Mouse (Mus musculus): ENCODE measurements around the gene Bud23. TPM values are rescaled to one million over a fixed set of nuclear protein-coding genes. Genes with fewer than 3 reads are reported as not detected.

The Bud23 gene
- polyA plus RNA-seq, 1 experiment from 2014 or later, result 106 TPM

DNA sequence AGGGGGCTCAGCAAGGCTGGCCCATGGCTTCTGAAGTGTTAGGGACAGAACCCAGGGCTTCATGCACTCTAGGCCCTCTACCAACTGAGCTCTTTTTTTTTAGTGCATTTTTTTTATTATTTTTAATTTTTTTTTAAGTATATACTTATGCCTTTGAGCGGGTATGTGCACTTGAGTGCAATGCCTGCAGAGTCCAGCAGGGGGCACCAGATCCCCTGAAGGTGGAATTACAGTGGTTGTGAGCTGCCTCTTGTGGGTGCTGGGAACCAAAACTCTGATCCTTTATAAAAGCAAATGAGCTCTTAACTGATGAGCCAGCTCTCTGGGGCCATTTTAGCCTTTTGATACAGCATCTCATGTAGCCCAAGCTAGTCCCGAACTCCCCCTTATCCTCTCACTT is 30.2 kb downstream of the Bud23 start:
- no peak overlapping the region for H3K4me3 ChIP-seq
- no peak overlapping the region for H3K27ac ChIP-seq
- peaks cover 3% of the 10 kb centered on the region for H3K4me1 ChIP-seq
- ATAC-seq (ENCODE audit: low FRiP score, low read depth), result no peak
- no peak overlapping the region for H3K4me2 ChIP-seq (replicated peaks)
- H3K9me3 ChIP-seq, result 0 out of 2 replicates have a peak, but pooled peaks cover 7% of the 10 kb centered on the region
- no peak overlapping the region for H3K9ac ChIP-seq
- H3K27me3 ChIP-seq (replicated peaks), result no peaks in the 10 kb centered on the region
- 0 out of 2 replicates have a peak, but pooled peaks cover 6% of the 10 kb centered on the region for H3K36me3 ChIP-seq
- 96% methylated on average over 2 of the region's 2 CpGs for WGBS

DNA sequence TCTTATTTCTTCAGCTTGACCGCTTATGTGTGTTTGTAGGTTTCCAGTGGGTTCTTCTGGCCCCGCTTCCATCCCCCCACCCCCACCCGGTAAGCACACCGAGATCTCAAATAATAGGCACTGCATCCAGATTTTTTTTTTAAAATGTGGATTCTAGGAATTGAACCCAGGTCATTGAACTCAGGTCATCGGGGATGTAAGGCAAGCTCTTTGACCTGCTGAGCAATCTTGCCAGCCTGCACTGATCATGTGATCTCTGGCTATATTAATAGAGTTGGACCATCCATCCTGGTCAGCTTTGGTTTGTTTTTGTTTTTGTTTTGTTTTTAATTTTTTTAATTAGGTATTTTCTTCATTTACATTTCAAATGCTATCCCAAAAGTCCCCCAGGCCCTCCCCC is 32.2 kb downstream of the Bud23 start:
- no peak for ATAC-seq (ENCODE audit: low FRiP score, low read depth)
- WGBS, result 94% methylated on average over 5 of the region's 5 CpGs
- H3K4me2 ChIP-seq (replicated peaks), result no peak overlapping the region
- H3K4me3 ChIP-seq, result no peak overlapping the region
- no peaks in the 10 kb centered on the region for H3K27me3 ChIP-seq (replicated peaks)
- 0 out of 2 replicates have a peak, but pooled peaks cover 7% of the 10 kb centered on the region for H3K9me3 ChIP-seq
- peaks cover 3% of the 10 kb centered on the region for H3K4me1 ChIP-seq
- no peak overlapping the region for H3K27ac ChIP-seq
- H3K9ac ChIP-seq, result no peak overlapping the region
- H3K36me3 ChIP-seq, result no peaks in the 10 kb centered on the region

DNA sequence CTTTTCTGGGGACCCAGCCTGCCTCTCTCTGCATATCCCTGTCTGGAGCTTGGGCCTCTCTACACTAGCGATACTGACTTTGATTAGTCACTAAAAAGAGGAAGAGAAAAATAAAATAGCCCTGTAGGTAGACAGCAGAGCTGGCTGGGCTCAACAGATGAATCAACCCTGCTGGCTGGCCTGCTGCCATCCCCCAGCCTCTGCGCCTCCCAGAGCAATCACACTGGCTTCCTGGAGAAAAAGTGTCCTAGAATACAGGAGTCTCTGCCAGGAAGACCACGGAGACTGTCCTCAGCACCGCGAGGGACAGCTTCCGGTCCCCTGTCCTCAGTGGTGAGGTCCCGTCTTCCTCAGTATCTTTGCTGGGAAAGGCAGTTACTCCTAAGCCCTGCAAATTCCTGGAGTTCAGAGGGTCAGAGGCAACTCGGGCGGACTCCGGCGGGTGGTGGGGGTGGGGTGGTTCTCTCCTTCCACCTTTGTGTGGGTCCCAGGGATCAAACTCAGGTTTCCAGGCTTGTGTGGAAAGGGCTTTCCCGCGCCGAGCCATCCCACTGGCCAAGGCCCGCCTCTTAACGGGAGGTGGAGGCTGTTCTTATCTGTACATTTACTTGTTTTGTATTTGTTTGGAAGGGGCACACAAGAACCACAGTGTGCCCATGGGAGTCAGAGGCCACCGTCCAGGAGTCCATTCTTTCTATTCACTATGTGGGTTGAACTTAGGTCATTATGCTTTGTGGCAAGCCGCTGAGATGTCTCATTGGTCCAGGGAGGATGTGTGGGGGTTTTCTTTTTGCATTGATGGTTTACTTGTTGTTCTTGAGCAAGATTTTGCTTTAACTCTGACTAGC is 35.5 kb downstream of the Bud23 start:
- Histone ChIP-seq H3K27me3 (replicated peaks) (no peaks in the 10 kb centered on the region), H3K9ac (no peak overlapping the region), H3K27ac (no peak overlapping the region), H3K4me2 (replicated peaks) (no peak overlapping the region), H3K36me3 (no peaks in the 10 kb centered on the region), H3K4me3 (no peak overlapping the region), H3K4me1 (peaks cover 16% of the 10 kb centered on the region), H3K9me3 (0 out of 2 replicates have a peak, but pooled peaks cover 3% of the 10 kb centered on the region)
- no peak for ATAC-seq (ENCODE audit: low FRiP score, low read depth)
- WGBS, result 67% methylated on average over 18 of the region's 18 CpGs

DNA sequence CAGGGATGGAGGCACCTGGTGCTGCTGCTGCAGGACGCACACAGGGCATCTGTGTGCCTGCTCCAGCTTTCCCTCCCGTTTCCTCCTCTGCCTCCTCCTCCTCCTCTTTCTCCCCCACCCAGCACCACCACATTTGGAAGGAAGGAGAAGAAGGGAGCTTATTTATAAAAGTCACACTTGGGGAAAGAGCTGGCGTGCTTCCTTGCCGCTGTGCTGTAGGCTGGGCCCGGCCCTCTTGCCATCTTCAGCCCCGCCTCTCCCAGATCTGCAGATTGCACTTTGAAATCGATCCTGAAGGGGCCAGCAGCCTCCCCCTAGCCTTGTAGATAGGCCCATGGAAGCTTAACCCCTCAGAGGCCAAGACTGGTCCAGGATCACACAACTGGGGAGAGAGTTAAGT is 38.9 kb downstream of the Bud23 start:
- H3K36me3 ChIP-seq, result no peaks in the 10 kb centered on the region
- H3K9me3 ChIP-seq, result no peaks in the 10 kb centered on the region
- WGBS, result 20% methylated on average over 7 of the region's 7 CpGs
- ATAC-seq (ENCODE audit: low FRiP score, low read depth), result no peak
- peaks cover 21% of the 10 kb centered on the region for H3K4me1 ChIP-seq
- no peak overlapping the region for H3K4me3 ChIP-seq
- no peak overlapping the region for H3K9ac ChIP-seq
- no peak overlapping the region for H3K27ac ChIP-seq
- peak overlapping the region; percentile 38 for H3K4me2 ChIP-seq (replicated peaks)
- no peaks in the 10 kb centered on the region for H3K27me3 ChIP-seq (replicated peaks)

DNA sequence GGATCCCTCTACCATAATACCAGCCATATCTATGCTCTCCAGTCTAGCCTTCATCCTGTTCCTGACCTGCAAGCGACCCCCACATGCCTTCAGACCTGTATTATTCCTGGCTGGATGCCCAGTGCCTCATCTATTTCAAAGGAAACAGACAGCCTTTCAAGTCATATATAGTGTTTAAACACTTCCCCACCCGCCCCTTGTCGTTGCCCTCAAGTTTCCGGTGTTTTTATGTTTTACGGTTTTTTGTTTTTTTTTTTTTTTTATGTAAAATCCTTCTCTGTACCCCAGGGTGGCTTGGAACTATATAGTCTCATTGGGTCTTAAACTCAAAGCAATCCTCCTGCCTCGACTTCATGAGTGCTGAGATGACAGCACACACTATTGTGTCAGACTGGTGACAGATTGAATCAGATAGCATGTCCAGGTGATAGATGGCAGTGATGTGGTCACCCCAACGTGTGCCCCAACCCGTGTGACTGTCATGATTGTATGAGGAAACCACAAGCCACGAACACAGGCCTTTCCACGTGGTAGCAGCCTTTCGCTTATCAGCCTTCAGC is 40.0 kb downstream of the Bud23 start:
- Histone ChIP-seq H3K4me2 (replicated peaks) (peak overlapping the region; percentile 95), H3K9me3 (no peaks in the 10 kb centered on the region), H3K9ac (no peak overlapping the region), H3K27ac (no peak overlapping the region), H3K36me3 (no peaks in the 10 kb centered on the region), H3K4me3 (peak overlapping the region; percentile 68; the same call in 1 of the 2 replicates), H3K4me1 (peaks cover 21% of the 10 kb centered on the region), H3K27me3 (replicated peaks) (no peaks in the 10 kb centered on the region)
- 62% methylated on average over 11 of the region's 11 CpGs for WGBS
- ATAC-seq (ENCODE audit: low FRiP score, low read depth), result no peak

DNA sequence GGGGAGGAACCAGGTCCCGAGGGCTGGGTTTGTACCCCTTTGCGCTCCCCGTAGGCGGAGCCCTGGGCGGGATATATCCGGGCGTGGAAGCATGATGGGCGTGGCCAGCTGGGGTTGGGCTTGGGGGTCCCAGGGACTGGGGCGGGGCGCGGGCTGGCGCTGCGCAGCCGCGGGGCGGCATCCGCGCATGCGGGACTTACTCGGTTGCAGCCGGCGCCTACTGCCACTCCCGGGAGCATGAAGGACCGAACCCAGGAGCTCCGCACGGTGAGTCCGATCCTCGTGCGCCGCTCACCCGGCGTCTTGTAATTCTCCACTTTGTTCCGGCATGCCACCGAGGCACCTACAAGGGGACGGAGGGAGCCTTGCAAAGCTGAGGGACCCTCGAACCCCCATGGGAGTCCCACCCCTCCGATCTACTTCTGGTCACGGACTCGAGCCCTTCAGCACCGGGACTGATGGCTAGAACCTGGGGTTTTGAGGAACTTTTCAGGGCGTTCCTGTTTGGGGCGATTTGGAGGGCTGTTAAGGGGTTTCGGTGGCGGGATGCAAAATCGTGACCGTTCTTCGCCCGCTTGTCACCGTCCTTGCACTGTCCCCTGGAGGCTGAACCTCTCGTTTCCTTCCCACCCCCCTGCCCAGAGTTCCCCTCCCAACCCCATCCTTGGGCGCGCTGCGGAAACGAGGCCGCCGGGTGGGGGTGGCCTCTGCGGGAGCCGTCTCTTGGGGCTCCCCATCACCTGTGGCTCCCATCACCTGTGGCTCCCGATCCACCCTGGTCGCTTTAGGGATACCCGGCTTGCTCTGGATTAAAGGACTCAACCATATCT is 41.2 kb downstream of the Bud23 start, which contains the start of gene Stx1a:
Stx1a (plus strand) TSS at position 139 of the 830 bp plus-strand sequence.
- Histone ChIP-seq H3K27me3 (replicated peaks) (no peaks in the 10 kb centered on the region), H3K4me2 (replicated peaks) (peak within 1 kb of the TSS; percentile 95), H3K27ac (no peak within 1 kb of the TSS), H3K9me3 (no peaks in the 10 kb centered on the region), H3K9ac (peak within 1 kb of the TSS; percentile 78), H3K36me3 (no peaks in the 10 kb centered on the region), H3K4me3 (peak within 1 kb of the TSS; percentile 68), H3K4me1 (peaks cover 21% of the 10 kb centered on the region)
- ATAC-seq (ENCODE audit: low FRiP score, low read depth), result peak; percentile 94
- WGBS, result under 1% methylated on average over 61 of the region's 61 CpGs

DNA sequence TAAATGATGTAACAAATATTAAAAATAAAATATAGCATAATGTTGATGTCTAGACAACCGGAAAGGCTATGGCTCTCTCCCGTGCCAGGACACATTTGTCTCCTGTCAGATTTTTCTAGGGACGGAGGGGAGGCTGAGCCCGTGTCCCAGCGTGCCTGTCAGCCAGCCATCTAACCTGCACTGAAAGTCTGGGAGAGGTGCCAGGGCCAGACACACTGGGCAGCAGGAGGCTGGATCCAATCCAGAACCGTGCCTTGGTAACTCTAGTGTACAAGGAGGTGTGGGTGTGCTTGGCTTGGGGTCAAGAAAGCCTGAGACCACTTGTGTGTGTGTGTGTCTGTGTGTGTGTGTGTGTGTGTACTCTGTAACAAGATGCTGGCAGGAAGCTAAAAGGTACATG is 42.9 kb downstream of the Bud23 start:
- Histone ChIP-seq H3K4me3 (no peak overlapping the region), H3K9me3 (no peaks in the 10 kb centered on the region), H3K4me1 (peaks cover 21% of the 10 kb centered on the region), H3K27ac (no peak overlapping the region), H3K9ac (no peak overlapping the region), H3K4me2 (replicated peaks) (no peak overlapping the region), H3K27me3 (replicated peaks) (no peaks in the 10 kb centered on the region), H3K36me3 (no peaks in the 10 kb centered on the region)
- ATAC-seq (ENCODE audit: low FRiP score, low read depth), result no peak
- 75% methylated on average over 6 of the region's 6 CpGs for WGBS

DNA sequence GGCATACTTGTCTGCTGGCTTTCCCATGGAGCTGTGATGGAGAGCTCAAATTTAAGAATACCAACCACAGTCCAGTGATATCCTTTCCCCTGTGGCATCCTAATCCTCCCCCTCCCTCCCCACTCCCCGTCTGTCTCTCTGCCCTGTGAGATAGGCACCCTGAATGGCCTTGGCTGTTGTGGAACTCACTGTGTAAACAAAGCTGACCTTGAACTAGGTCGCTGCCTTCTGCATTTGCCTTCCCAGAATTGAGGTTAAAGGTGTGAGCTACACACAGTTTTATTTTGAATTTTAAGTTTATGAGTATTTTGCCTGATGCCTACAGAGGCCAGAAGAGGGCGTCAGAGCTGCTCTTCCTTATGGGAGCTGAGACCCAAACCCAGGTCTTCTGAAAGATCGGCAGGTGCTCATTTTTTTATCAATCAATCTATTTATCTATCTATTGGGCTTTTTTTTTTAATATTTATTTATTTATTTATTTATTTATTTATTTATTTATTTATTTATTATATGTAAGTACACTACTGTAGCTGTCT is 48.5 kb downstream of the Bud23 start:
- H3K4me2 ChIP-seq (replicated peaks), result no peak overlapping the region
- no peaks in the 10 kb centered on the region for H3K36me3 ChIP-seq
- no peak for ATAC-seq (ENCODE audit: low FRiP score, low read depth)
- no peak overlapping the region for H3K4me3 ChIP-seq
- H3K27me3 ChIP-seq (replicated peaks), result no peaks in the 10 kb centered on the region
- no peak overlapping the region for H3K9ac ChIP-seq
- WGBS, result 63% methylated on average over 4 of the region's 4 CpGs
- peaks cover 11% of the 10 kb centered on the region for H3K4me1 ChIP-seq
- no peak overlapping the region for H3K27ac ChIP-seq
- no peaks in the 10 kb centered on the region for H3K9me3 ChIP-seq

DNA sequence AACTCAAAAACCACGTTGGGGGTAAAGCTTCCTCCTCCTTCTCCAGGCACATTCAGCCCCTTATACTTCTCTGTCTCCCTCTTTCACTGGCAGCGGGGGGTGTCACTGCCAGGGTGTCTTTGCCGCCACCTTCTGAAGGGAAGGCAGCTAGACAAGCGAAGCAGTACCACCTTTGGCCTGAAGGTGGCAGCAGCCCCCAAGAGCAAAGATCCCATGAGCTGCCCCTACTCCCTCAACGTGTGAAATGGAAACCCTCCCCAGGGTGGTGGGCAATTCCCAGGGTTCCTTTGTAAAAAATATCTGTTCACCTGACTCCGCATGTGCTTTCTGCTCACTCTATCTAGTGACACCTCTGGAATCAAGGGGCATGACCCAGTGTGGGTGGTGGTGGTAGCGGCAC is 49.3 kb downstream of the Bud23 start:
- 15% methylated on average over 7 of the region's 7 CpGs for WGBS
- peaks cover 15% of the 10 kb centered on the region for H3K4me1 ChIP-seq
- ATAC-seq (ENCODE audit: low FRiP score, low read depth), result no peak
- no peak overlapping the region for H3K4me3 ChIP-seq
- H3K4me2 ChIP-seq (replicated peaks), result no peak overlapping the region
- no peak overlapping the region for H3K9ac ChIP-seq
- H3K27ac ChIP-seq, result no peak overlapping the region
- H3K27me3 ChIP-seq (replicated peaks), result no peaks in the 10 kb centered on the region
- no peaks in the 10 kb centered on the region for H3K9me3 ChIP-seq
- H3K36me3 ChIP-seq, result no peaks in the 10 kb centered on the region

DNA sequence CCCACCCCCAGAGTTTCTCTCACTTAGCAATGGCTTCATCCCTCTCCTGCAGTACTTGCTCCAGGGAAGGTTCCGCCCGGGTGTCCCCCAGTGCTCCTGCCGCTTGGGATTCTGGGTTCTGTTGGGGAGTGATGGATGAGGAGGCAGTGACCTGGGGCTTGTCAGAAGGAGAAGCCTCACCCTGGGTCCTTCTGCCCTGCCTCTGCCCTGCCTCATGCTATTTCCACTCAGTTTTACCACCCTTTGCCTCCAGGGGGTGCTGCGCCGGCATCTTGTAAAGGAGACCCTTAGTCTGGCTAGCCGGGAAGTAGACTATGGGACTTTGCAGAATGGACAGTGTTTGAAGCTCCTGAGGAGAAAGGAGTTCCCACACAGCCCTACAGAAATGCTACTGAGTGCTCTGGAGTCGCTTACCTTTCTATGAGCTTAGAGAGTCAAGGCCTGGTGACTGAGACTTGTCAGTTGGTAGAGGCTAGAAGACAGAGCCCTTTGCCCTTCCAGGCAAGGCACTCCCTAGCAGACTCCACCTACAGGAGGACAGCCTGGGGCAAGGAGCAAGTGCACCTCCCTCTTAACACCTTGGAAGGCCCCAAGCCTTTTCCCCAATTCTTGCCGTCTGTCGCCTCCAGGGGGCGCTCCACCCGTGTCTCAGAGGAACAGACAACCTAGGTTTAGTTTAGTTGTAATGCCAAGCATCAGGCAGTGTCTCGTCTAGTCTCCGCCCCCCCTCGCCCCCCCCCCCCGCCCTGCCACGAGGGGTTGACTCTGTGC is 51.9 kb downstream of the Bud23 start:
- Histone ChIP-seq H3K36me3 (no peaks in the 10 kb centered on the region), H3K9ac (no peak overlapping the region), H3K4me2 (replicated peaks) (peak overlapping the region; percentile 42), H3K27ac (no peak overlapping the region), H3K9me3 (no peaks in the 10 kb centered on the region), H3K4me3 (no peak overlapping the region; the same call in 1 of the 2 replicates), H3K27me3 (replicated peaks) (no peaks in the 10 kb centered on the region), H3K4me1 (peaks cover 21% of the 10 kb centered on the region)
- ATAC-seq (ENCODE audit: low FRiP score, low read depth), result no peak
- 3% methylated on average over 14 of the region's 16 CpGs for WGBS

DNA sequence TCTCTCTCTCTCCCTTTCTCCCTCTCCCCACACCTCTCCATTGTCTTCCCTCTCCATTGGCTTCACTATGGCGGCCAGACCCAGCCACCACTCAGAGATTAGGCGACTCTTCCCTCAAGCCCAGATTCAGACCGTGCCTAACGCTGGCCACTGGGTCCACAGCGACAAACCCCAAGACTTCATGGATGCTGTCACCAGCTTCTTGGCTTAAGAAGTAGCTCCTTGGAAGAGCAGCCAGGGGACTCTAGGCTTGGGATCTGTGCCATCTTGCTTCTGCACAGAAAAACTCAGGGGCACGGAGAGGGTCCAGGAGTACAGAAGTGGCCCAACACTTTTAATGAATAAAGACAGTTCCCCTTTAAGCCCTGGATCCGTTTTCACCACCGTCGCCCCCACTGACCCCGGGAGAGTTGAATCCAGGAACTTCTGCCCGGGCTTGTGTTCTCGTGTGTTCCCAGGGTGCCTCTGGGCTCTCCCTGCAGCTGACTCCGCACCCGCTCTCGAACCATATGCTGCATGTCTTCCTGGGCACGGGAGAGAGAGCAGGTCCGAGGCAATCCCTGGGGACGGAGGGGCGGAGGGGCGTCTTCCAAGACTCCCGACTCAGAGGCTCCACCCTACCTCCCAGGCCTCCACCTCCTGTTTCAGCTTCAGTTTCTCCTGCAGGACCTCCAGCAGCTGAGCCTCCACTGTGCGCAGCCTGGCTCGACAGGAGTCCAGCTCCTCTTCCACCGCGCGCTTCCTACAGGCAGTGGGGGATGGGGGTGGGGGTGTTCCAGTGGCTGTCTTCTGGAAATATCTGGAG is 52.7 kb downstream of the Bud23 start:
- ATAC-seq (ENCODE audit: low FRiP score, low read depth), result no peak
- Histone ChIP-seq H3K4me3 (no peak overlapping the region), H3K36me3 (no peaks in the 10 kb centered on the region), H3K9me3 (no peaks in the 10 kb centered on the region), H3K27ac (no peak overlapping the region), H3K4me2 (replicated peaks) (peak overlapping the region; percentile 42), H3K27me3 (replicated peaks) (no peaks in the 10 kb centered on the region), H3K4me1 (peaks cover 21% of the 10 kb centered on the region), H3K9ac (0 out of 2 replicates have a peak overlapping the region, but pooled peaks have one; percentile 6)
- WGBS, result 25% methylated on average over 26 of the region's 26 CpGs
